Mouse (Mus musculus) right cerebral cortex, postnatal 36 days (tissue): Measurements from ENCODE around the gene Cdhr4.
"Not testable (repeated sequence)": the region's sequence is repeated elsewhere in the genome, so short reads cannot be mapped to it uniquely, and the experiment has no call there.

Source experiments
- DNase-seq, 2 experiments: peaks; one replicate each; pipeline ENCODE4 v3.0.0; 2022; ENCODE audit warnings: low spot score in 2 of 2, mixed read lengths in 1 of 2

The Cdhr4 gene

DNA sequence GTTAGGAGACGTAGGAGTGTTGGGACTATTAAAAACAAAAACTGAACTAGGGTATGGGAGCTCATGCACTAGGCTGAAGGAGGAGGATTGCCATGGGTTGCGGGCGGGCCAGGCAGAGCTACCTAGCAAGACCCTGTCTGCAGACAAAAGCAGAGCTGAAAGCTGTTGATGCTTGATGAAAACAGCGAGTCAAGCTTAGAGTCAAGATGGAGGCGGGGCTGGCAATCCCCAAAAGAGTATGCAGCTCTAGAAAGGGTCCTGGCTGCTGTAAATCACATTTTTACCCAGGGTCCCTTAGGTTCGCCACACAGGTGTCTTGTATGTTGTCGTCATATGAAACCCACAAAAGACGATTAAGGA, 11.2 kb downstream of the Cdhr4 start:
- no peak for DNase-seq

- no peak for DNase-seq
Observed at GRCm38 (mm10) chr9:108008041-108008440, 15.7 kb downstream of the Cdhr4 start.

GRCm38 (mm10) chr9:108010385-108010784, 18.1 kb downstream of the Cdhr4 start:
- no peak for DNase-seq

GRCm38 (mm10) chr9:108013577-108013976, 21.3 kb downstream of the Cdhr4 start:
- DNase-seq: not testable (repeated sequence)

GRCm38 (mm10) chr9:108017127-108017526, 24.8 kb downstream of the Cdhr4 start:
- DNase-seq: peak in 1 of 2 experiments; percentile 18

GRCm38 (mm10) chr9:108020741-108021140, 28.4 kb downstream of the Cdhr4 start:
- DNase-seq: no peak

GRCm38 (mm10) chr9:108023216-108023615, 30.9 kb downstream of the Cdhr4 start:
- no peak for DNase-seq

DNA sequence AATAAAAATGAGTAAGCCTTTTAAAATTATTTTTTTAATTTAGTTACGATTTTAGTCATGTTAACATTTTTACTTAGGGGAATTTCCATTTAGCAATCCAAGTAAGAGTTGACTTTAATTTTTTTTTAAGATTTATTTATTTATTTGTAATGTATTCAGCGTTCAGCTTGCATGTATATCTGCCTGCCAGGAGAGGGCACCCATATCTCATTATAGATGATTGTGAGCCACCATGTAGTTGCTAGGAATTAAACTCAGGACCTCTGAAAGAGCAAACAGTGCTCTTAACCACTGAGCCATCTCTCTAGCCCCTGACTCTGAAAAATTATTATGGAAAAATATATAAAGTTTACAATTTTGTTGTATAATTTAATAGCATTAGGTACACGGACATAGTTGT, 34.3 kb downstream of the Cdhr4 start:
- DNase-seq: no peak

GRCm38 (mm10) chr9:108027867-108028266, 35.6 kb downstream of the Cdhr4 start:
- DNase-seq: no peak

DNA sequence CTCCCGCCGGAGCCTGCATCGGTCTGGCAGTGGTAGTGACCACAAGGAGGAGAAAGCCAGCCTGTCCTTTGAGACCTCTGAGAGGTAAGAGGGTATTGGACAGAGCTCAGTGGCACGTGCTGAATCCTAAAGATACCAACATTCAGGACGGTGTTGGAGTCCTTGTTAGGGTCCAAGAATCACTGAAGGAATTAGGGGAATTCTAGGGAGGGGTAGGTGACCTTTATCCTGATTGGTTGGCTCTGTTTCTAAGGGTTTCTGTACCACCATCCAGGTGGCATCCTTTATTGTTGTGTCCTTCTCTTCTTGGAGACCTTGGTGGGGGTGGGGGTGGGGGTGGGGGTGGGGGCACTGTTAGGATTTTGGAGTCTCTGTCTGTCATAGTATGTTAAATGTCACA, 39.8 kb downstream of the Cdhr4 start:
- no peak for DNase-seq

- no peak for DNase-seq
Observed at GRCm38 (mm10) chr9:108035331-108036156, 43.2 kb downstream of the Cdhr4 start.

DNA sequence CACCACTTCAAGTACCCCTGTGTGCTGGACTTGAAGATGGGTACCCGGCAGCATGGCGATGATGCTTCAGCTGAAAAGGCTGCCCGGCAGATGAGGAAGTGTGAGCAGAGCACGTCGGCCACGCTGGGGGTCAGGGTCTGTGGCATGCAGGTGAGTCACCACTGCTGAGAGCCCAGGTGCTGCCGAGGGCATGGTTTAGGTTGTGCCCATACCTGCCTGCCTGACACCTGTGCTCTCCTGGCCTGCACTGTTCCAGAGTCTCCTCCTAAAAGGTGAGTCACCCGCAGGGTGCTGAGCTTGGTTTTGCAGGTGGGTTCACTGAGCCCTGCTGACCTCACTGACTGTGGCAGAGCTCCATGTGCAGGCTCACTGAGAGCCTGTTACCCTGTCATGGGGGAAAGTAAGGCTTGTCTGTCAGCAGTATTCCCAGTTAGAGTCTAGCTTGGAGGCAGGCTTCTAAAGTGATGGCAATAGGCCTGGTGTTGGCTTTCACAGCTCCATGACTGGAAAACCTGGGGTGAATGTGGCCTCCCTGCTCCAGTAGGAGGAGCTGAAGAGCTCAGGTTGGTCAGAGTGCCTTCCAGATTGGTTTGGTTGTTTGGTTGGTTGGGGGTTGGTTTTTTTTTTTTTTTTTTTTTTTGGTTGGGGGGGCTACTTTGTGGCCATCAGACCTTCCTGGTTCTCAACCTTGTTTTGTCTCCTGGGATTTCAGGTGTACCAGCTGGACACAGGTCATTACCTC, 52.6 kb downstream of the Cdhr4 start:
- no peak for DNase-seq

GRCm38 (mm10) chr9:108046582-108046981, 54.3 kb downstream of the Cdhr4 start:
- no peak for DNase-seq

DNA sequence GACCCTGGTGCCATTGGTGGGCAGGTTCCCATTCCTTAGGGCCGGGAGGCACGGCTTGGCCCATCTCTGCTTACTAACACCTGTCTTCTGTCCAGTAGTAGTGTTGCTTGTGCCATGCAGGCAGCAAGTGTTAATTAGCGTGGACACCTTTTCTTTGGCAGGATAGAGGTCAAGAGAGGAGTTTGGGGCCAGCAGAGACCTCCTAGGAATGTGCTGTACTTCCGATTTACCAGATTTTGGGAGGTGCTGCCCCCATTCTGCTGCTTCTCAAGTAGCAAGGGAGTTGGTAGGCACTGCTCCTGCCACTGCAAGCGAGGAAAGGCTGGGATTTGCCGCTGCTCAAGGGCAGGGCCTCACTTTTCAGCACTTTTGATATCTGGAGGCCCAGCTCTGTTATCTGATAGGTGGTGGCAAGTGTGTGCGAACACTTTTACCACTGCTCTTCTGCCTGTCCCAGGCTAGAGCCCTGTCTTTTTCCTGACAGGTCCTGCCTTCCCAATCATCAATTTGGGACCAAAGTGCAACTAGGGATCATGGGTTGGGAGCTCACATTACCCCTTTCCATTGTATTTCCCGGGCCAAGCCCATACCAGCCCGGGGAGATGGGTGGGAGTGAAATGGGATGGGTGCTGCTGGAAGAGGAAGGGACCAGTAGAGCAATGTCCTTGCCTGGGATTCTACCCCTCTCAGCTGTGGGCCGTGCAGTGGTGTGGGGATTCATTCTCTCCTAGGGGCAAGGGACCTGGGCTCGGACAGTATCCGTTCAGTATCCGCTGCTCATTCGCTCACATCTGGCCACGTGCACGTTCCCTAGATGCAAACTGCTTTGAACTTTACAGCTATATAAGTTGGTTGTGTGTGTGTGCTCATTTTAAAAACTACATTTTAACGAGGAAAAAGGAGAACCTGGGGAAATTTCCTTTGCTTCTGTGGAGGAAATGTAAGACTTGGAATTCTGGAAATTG, 55.6 kb downstream of the Cdhr4 start:
- no peak for DNase-seq

DNA sequence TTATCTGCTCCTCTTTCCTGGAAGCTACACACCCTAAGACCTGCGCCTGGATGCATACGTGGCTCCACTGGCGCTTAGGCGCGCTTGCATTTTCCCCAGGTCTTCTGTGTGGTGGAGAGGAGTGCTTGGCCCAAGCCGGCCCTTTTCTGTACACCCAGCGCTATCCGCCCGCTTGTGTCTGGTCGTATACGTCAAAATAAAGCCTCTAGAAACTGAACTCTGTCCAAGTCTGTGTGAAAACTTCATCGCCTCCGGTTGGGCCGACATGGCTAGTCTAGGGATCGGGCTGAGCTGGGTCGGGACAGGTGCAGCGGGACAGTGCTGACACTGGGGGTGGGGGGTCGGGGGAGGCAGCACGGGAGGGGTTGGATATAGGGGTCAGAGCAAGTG, 56.3 kb downstream of the Cdhr4 start:
- DNase-seq: no peak

DNA sequence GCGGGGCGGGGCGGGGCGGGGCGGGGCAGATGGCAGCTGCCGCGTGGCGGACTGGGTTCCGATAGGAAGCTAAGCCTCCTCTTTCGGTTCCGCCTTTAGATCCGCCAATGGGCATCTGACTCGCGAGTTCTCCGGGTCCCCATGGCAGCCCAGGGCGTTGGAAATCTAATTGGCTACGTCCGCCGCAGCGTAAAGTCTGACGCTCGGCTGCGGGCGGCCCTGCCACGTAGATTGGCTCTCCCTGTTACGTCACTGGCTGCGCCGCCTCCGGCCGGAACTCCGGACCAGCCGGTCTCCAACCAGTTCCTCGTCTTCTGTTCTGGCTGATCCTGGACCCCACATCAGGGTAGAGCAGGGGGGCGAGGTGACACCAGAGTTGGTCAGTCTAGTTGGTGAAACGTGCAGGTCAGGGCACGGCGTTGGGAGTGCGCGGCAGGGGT, 56.7 kb downstream of the Cdhr4 start, which contains the start of gene Gmppb:
Gmppb (plus strand) TSS at position 227 of the 440 bp plus-strand sequence.
- DNase-seq: peak; percentile 95 to 98
